Mouse (Mus musculus): Measurements from ENCODE around the gene Sema7a.

GRCm38 (mm10) chr9:57932831-57933602 is 6.9 kb upstream of the Sema7a start:
- TF ChIP-seq CTCF (IDR thresholded peaks at IDR 0.05; ENCODE audit: extremely low read depth, insufficient read depth, insufficient read length, insufficient replicate concordance) (no peak), POLR2A (IDR thresholded peaks at IDR 0.05; ENCODE audit: low read depth, low read length) (no peak)
